Mouse (Mus musculus) layer of hippocampus, postnatal 25 days (tissue): ENCODE measurements around the gene Pih1d2. TPM values are rescaled to one million over a fixed set of nuclear protein-coding genes. Genes with fewer than 3 reads are reported as not detected.
"Not testable (repeated sequence)": the region's sequence is repeated elsewhere in the genome, so short reads cannot be mapped to it uniquely, and the experiment has no call there.

Experiments
- DNase-seq, 2 experiments: peaks; one replicate each; pipeline ENCODE4 v3.0.0; 2022; ENCODE audit warnings: mixed read lengths in 2 of 2, low spot score in 1 of 2; ENCODE audit errors: extremely low spot score in 1 of 2
- total RNA-seq, 2 experiments: library from RNA; stranded (reverse); gene quantifications; 2 replicates each; pipeline ENCODE4 v1.2.3; 2021

The Pih1d2 gene
- total RNA-seq, 2 experiments from 2014 or later: 3.3 to 3.4 TPM

- no peak for DNase-seq
Observed at GRCm38 (mm10) chr9:50616161-50616560, 960 bp upstream of the Pih1d2 start.

GRCm38 (mm10) chr9:50617794-50618330 is 741 bp downstream of the Pih1d2 start:
- no peak for DNase-seq

- DNase-seq: not testable (repeated sequence)
Observed at GRCm38 (mm10) chr9:50630903-50631302, 13.8 kb downstream of the Pih1d2 start.

- no peak for DNase-seq
Observed at GRCm38 (mm10) chr9:50632016-50632688, 15.0 kb downstream of the Pih1d2 start.

- no peak for DNase-seq
Observed at GRCm38 (mm10) chr9:50633059-50633458, 15.9 kb downstream of the Pih1d2 start.

- no peak for DNase-seq
Observed at GRCm38 (mm10) chr9:50634270-50634669, 17.1 kb downstream of the Pih1d2 start.

GRCm38 (mm10) chr9:50646826-50647370 is 29.8 kb downstream of the Pih1d2 start:
- no peak for DNase-seq

- no peak for DNase-seq
Observed at GRCm38 (mm10) chr9:50650503-50650902, 33.4 kb downstream of the Pih1d2 start.

GRCm38 (mm10) chr9:50658391-50658790 is 41.3 kb downstream of the Pih1d2 start:
- DNase-seq: no peak

- DNase-seq: no peak
Observed at GRCm38 (mm10) chr9:50658941-50659388, 41.8 kb downstream of the Pih1d2 start.

GRCm38 (mm10) chr9:50659392-50660217 is 42.5 kb downstream of the Pih1d2 start, which contains the start of gene Dlat:
Gene Dlat, minus strand, starts transcription at chr9:50659780.
- peak; percentile 72 to 82 for DNase-seq

- DNase-seq: no peak
Observed at GRCm38 (mm10) chr9:50660431-50660830, 43.3 kb downstream of the Pih1d2 start.

- peak in 1 of 2 experiments; percentile 14 for DNase-seq
Observed at GRCm38 (mm10) chr9:50664826-50665225, 47.7 kb downstream of the Pih1d2 start.

GRCm38 (mm10) chr9:50666442-50666841 is 49.3 kb downstream of the Pih1d2 start:
- no peak for DNase-seq

GRCm38 (mm10) chr9:50667579-50668498 is 50.7 kb downstream of the Pih1d2 start:
- no peak for DNase-seq

- peak in 1 of 2 experiments; percentile 57 for DNase-seq
Observed at GRCm38 (mm10) chr9:50670690-50671089, 53.6 kb downstream of the Pih1d2 start.
